Mouse (Mus musculus): ENCODE data around the gene Rbm19.

DNA sequence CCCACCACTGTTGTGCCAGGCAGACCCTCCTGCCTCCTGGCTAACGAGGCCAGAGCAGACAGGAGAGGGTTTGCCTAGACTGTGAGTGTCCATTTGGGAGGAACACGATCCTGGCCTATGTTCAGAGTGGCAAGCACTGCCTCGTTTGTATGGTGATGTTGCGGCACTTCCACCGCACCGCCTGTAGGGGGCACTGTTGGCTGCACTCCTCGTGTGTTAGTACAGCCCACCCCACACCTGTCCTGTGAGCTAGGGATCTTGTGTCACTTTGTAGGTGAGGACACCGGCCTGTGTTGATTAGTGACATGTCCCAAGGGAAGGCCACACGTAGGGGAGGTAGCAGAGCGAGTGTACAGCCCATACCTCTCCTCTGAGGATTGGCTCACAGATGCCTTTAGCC lies 11.4 kb downstream of the Rbm19 start:
- TF ChIP-seq POLR2A (IDR thresholded peaks at IDR 0.05; ENCODE audit: borderline replicate concordance, extremely low read depth, insufficient read depth, insufficient read length, poor library complexity, severe bottlenecking) (no peak), CTCF (IDR thresholded peaks at IDR 0.05; ENCODE audit: borderline replicate concordance, extremely low read depth, insufficient read depth, insufficient read length) (peak; percentile 81)
